Mouse (Mus musculus): ENCODE data around the gene Slit1.

GRCm38 (mm10) chr19:41611683-41612082 lies 131.8 kb downstream of the Slit1 start:
- TF ChIP-seq GATA1 (IDR thresholded peaks at IDR 0.05; ENCODE audit: borderline replicate concordance, low read length) (no peak), FLI1 (IDR thresholded peaks at IDR 0.05; ENCODE audit: low read length) (no peak)

Measured in megakaryocyte, embryonic 14.5 days (primary cell).